Mouse (Mus musculus): Measurements from ENCODE around the gene Map3k7cl. TPM values are rescaled to one million over a fixed set of nuclear protein-coding genes. Genes with fewer than 3 reads are reported as not detected.

The Map3k7cl gene
- polyA plus RNA-seq, 1 experiment from 2014 or later, result 0.09 TPM

DNA sequence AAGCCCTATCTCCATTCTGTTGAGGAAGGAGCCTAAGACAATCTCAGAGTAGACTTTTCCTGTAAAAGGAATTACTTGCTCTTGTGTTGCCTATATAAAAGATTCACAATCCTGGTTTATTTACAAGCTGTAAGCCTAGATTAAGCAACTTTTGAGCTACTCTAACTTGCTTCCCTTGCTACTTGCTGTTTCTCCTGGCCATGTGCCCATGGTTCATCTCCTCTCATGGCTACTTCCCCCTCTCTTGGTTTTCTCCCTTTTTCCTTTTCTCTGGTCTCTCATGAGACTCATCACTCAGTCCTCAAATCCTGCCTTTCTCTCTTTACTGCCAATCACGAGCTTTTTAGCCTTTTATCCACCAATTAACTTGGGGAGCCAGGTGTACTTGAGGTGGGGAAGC, 85.0 kb downstream of the Map3k7cl start:
- no peak overlapping the region for H3K4me2 ChIP-seq (ENCODE audit: low read depth, low read length)
- ATAC-seq (ENCODE audit: low read depth), result no peak
- H3K36me3 ChIP-seq (ENCODE audit: control insufficient read depth, insufficient read depth), result no peaks in the 10 kb centered on the region
- no peak overlapping the region for H3K27ac ChIP-seq (ENCODE audit: low read length)
- no peak overlapping the region for H3K9ac ChIP-seq (ENCODE audit: low read depth, low read length)
- no peaks in the 10 kb centered on the region for H3K4me1 ChIP-seq (ENCODE audit: control insufficient read depth, low read depth, low read length)
- H3K4me3 ChIP-seq (ENCODE audit: low read depth, low read length), result no peak overlapping the region
- no peaks in the 10 kb centered on the region for H3K27me3 ChIP-seq (ENCODE audit: control insufficient read depth, insufficient read depth, low read depth, low read length)
- H3K9me3 ChIP-seq (replicated peaks; ENCODE audit: control insufficient read depth, low read length), result no peaks in the 10 kb centered on the region
- 14% methylated on average over 1 of the region's 1 CpGs for WGBS (ENCODE audit: insufficient replicate concordance)

DNA sequence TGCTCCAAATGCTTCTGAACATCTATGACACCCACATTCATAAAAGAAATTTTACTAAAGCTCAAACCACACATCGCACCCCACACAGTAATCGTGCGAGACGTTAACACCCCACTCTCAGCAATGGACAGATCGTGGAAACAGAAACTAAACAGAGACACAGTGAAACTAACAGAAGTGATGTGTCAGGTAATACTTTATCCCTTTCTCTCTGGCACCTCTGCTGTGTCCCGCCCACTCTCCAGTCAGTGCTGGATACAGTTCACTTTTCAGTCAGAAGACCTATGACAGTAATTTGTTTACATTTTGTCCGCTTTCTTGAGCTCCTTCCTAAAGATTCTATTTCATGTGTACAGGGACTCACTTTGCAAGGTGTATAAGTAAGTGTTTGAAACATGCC, 89.1 kb downstream of the Map3k7cl start:
- 74% methylated on average over 7 of the region's 7 CpGs for WGBS (ENCODE audit: insufficient replicate concordance)
- ATAC-seq (ENCODE audit: low read depth), result no peak

DNA sequence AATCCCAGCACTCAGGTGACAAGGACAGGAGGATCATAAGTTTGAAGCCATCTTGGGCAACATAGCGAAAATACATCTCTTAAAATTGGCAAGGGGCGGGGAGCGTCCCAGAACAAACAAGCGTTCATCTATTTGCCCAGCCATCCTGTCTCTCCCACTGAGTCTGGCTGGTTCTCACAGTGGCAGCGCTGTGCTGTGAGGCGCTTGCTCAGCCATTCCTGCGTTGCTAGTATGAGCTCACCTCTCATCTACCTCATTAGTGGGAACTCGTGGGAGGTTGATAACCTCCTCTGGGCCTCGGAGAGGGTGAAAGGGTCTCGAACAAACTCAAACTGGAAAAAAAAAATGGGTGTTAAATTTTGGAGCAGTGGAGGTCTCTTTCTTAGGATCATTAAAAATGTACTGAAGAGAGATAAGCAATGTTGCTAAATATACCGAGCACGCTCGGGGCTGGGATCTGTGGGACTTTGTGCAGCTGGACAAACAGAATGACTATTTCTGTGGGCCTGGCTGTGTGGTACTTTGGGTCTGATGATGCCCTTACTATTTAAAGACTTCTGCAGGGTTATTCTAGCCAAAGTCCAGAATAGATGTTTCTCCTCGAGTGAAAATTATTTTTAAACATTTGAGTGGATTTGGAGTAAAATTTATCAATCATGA, 91.1 kb downstream of the Map3k7cl start:
- H3K27ac ChIP-seq (ENCODE audit: low read length), result no peak overlapping the region
- WGBS (ENCODE audit: insufficient replicate concordance), result 51% methylated on average over 14 of the region's 14 CpGs

More for the DNA sequence above, 89.1 kb downstream of the Map3k7cl start:
- Histone ChIP-seq H3K4me1 (ENCODE audit: control insufficient read depth, low read depth, low read length) (no peaks in the 10 kb centered on the region), H3K36me3 (ENCODE audit: control insufficient read depth, insufficient read depth) (no peaks in the 10 kb centered on the region), H3K27me3 (ENCODE audit: control insufficient read depth, insufficient read depth, low read depth, low read length) (no peaks in the 10 kb centered on the region), H3K9ac (ENCODE audit: low read depth, low read length) (no peak overlapping the region), H3K4me2 (ENCODE audit: low read depth, low read length) (no peak overlapping the region), H3K27ac (ENCODE audit: low read length) (no peak overlapping the region), H3K4me3 (ENCODE audit: low read depth, low read length) (no peak overlapping the region), H3K9me3 (replicated peaks; ENCODE audit: control insufficient read depth, low read length) (no peaks in the 10 kb centered on the region)

More for the DNA sequence above, 91.1 kb downstream of the Map3k7cl start:
- no peak overlapping the region for H3K4me2 ChIP-seq (ENCODE audit: low read depth, low read length)
- no peak overlapping the region for H3K4me3 ChIP-seq (ENCODE audit: low read depth, low read length)
- H3K27me3 ChIP-seq (ENCODE audit: control insufficient read depth, insufficient read depth, low read depth, low read length), result no peaks in the 10 kb centered on the region
- H3K4me1 ChIP-seq (ENCODE audit: control insufficient read depth, low read depth, low read length), result no peaks in the 10 kb centered on the region
- no peaks in the 10 kb centered on the region for H3K9me3 ChIP-seq (replicated peaks; ENCODE audit: control insufficient read depth, low read length)
- ATAC-seq (ENCODE audit: low read depth), result no peak
- no peak overlapping the region for H3K9ac ChIP-seq (ENCODE audit: low read depth, low read length)
- no peaks in the 10 kb centered on the region for H3K36me3 ChIP-seq (ENCODE audit: control insufficient read depth, insufficient read depth)

Other genes starting within 250 kb of the Map3k7cl start
- gene N6amt1, start 199.1 kb upstream of the Map3k7cl start, polyA plus RNA-seq (2015; fragmentation: Nextera tagmentation; extraction: Ambion mirVana), result 5.2 and 6.2 TPM in 2 replicates
- 10.4 and 10.5 TPM in 2 replicates for gene Ltn1, start 120.7 kb upstream of the Map3k7cl start, polyA plus RNA-seq (2015; fragmentation: Nextera tagmentation; extraction: Ambion mirVana)
- 3.6 and 4.1 TPM in 2 replicates for gene Rwdd2b, start 112.8 kb upstream of the Map3k7cl start, polyA plus RNA-seq (2015; fragmentation: Nextera tagmentation; extraction: Ambion mirVana)
- 13.6 and 15.7 TPM in 2 replicates for gene Usp16, start 98.6 kb upstream of the Map3k7cl start, polyA plus RNA-seq (2015; fragmentation: Nextera tagmentation; extraction: Ambion mirVana)
- 185 and 211 TPM in 2 replicates for gene Cct8, start 57.5 kb upstream of the Map3k7cl start, polyA plus RNA-seq (2015; fragmentation: Nextera tagmentation; extraction: Ambion mirVana)
- gene Bach1, start 145.6 kb downstream of the Map3k7cl start, polyA plus RNA-seq (2015; fragmentation: Nextera tagmentation; extraction: Ambion mirVana), result 5.8 and 6.6 TPM in 2 replicates

Data from liver, embryonic 16.5 days (tissue).